Mouse (Mus musculus): Measurements from ENCODE around the gene Hrg.

DNA sequence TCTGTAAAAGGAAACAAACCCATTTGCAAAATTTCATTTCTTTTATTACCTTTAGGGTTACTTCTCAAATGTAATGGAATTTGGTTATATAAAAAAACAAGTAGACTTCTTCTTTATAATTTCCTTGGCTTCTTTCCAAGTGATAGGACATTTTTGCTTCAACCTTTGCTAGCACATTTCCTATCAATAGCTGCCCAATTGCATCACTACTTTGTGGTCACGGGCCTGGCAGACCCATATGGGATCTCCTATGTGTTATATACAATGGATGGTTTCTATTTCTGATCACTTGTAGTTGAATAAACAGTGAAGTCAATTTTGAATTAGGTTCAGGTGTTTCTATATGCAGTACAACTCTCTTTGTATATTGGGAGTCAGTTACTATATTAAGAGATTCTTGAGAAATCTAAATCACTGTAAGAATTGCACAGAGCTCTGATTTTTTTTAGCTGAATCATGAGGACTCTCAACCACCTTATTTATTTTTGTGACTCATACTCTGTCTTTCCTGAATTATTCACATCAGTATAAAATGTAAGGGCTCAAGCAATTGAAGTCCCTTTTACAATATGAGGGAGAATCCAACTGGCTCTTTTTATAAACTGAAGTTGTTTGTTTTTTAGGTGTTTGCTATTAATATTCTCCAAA is 16.6 kb downstream of the Hrg start:
- TF ChIP-seq GATA1 (IDR thresholded peaks at IDR 0.05; ENCODE audit: low read length): no peak
- TF ChIP-seq TAL1 (IDR thresholded peaks at IDR 0.05; ENCODE audit: low read length): no peak

All from erythroblast, embryonic 14.5 days (primary cell).